Mouse (Mus musculus) heart, embryonic 16.5 days (tissue): ENCODE results near the gene Gm20388. TPM values are rescaled to one million over a fixed set of nuclear protein-coding genes. Genes with fewer than 3 reads are reported as not detected.
A peak's percentile ranks its signal among the peaks of the same experiment; 100 is the strongest.

Source experiments
- ATAC-seq: fragments of 200-750 bp; cut with Nextera tagmentation; replicated peaks from 2 replicates; pipeline ENCODE4 v1.8.0; 2017; ENCODE audit warnings: moderate number of reproducible peaks; ENCODE audit not compliant: insufficient read depth, low FRiP score; ENCODE audit errors: extremely low read depth
- H3K27ac ChIP-seq: fragments of 300-500 bp; sonication (generic); 2 replicates; pipeline ENCODE4 v1.5.1; 2014; ENCODE audit warnings: mild to moderate bottlenecking, low read length, control low read depth, moderate library complexity
- H3K27me3 ChIP-seq: fragments of 300-500 bp; sonication (generic); 2 replicates; pipeline ENCODE4 v1.6.1; 2014; ENCODE audit warnings: low read length, mixed read lengths; ENCODE audit not compliant: control insufficient read depth, insufficient read depth
- H3K36me3 ChIP-seq: fragments of 300-500 bp; sonication (generic); 2 replicates; pipeline ENCODE4 v1.6.1; 2014; ENCODE audit not compliant: control insufficient read depth, insufficient read depth
- H3K4me1 ChIP-seq: fragments of 300-500 bp; sonication (generic); 2 replicates; pipeline ENCODE4 v1.6.1; 2014; ENCODE audit warnings: low read length, mixed read lengths; ENCODE audit not compliant: control insufficient read depth, insufficient read depth
- H3K4me2 ChIP-seq: fragments of 300-500 bp; sonication (generic); 2 replicates; pipeline ENCODE4 v1.6.1; 2014; ENCODE audit warnings: low read depth, mild to moderate bottlenecking, control low read depth, low read length
- H3K4me3 ChIP-seq: fragments of 300-500 bp; sonication (generic); 2 replicates; pipeline ENCODE4 v1.5.1; 2014; ENCODE audit warnings: mild to moderate bottlenecking, control low read depth, low read length
- H3K9ac ChIP-seq: fragments of 300-500 bp; sonication (generic); 2 replicates; pipeline ENCODE4 v1.6.1; 2014; ENCODE audit warnings: low read length, control low read depth
- H3K9me3 ChIP-seq: fragments of 300-500 bp; sonication (generic); replicated peaks from 2 replicates; pipeline ENCODE4 v1.6.1; 2016; ENCODE audit warnings: low read length; ENCODE audit not compliant: control insufficient read depth
- WGBS: fragments of 180-500 bp; shearing (Covaris S2); extraction: QIAGEN DNeasy Blood & Tissue Kit; methylation state at CpG from one replicate; pipeline ENCODE4 v1.1.7; 2014; 5-methylcytosine and 5-hydroxymethylcytosine counted together
- polyA plus RNA-seq: library from polyadenylated mRNA; unstranded; fragments of >200 nt; fragmentation: Nextera tagmentation; extraction: Ambion mirVana; gene quantifications from 2 replicates; pipeline ENCODE4 v1.2.1, GENCODE M21; 2015

Gene Gm20388
- polyA plus RNA-seq, 1 experiment from 2014 or later = 4.5 TPM

DNA sequence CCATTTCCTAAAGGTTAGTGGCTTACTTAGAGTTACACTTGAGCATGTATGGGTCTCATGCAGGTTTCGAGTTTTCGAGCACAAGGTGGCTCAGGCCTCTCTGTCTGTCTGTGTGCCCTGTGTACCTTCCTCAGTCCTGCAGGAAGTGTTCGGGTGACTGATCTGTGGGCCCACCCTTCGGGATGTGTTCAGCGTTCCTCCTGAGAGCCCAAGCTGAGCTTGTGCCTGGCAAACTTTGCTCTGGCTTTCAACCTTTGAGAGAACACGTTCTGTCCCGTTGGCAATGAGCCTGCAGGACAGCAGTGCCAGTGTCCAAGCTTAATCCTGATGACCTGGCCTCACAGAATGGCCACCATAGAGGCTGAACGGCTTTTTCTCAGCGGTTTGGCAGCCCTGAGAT lies 2914.3 kb downstream of the Gm20388 start:
- H3K27me3 ChIP-seq = no peaks in the 10 kb centered on the region
- H3K4me3 ChIP-seq = no peak overlapping the region
- H3K4me2 ChIP-seq = no peak overlapping the region
- no peak for ATAC-seq
- H3K36me3 ChIP-seq = no peaks in the 10 kb centered on the region
- no peak overlapping the region for H3K9ac ChIP-seq
- H3K4me1 ChIP-seq = no peaks in the 10 kb centered on the region
- no peak overlapping the region for H3K27ac ChIP-seq
- 67% methylated on average over 9 of the region's 9 CpGs for WGBS
- no peaks in the 10 kb centered on the region for H3K9me3 ChIP-seq

DNA sequence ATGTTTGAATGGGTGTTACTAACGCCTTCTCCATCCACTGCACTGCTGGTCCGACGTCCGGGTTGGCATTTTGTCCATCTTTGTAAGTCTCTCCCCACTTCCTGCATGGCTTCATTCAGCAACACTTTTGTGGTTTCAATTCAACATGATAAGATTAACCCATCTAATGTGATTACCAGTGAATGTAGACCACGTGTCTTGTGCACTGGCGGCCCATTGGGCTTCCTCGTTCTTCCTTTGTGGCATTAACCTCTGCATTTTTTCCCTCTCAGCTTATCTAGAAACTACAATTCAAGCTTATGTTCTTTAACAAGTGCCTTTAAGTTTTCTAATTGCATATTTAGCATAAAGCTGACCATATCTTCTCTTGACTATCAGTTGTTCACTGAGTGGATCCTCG lies 2914.8 kb downstream of the Gm20388 start:
- Histone ChIP-seq H3K4me2 (no peak overlapping the region), H3K27ac (no peak overlapping the region), H3K4me3 (no peak overlapping the region), H3K27me3 (no peaks in the 10 kb centered on the region), H3K4me1 (no peaks in the 10 kb centered on the region), H3K9ac (no peak overlapping the region), H3K36me3 (no peaks in the 10 kb centered on the region), H3K9me3 (no peaks in the 10 kb centered on the region)
- no peak for ATAC-seq
- WGBS = 60% methylated on average over 8 of the region's 8 CpGs

DNA sequence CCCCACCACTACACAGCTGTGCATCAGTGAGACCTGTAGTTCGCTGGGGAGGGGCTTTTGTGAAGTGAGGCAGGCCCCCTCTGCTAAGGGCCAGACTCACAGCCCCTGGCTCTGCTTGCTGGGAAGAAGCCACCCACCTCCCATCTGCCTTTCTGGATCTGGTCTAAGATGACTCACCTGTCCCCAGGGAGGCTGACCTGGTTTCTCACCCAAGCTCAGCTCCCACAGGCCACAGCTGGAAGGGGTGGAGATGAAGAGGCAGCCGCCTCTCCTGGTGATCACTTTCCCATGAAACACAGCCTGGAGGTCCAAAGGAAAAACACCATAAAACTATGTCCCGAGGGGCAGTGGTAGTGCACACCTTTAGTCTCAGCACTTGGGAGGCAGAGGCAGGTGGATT lies 2918.8 kb downstream of the Gm20388 start:
- H3K4me3 ChIP-seq = no peak overlapping the region
- H3K4me2 ChIP-seq = no peak overlapping the region
- ATAC-seq = no peak
- no peaks in the 10 kb centered on the region for H3K4me1 ChIP-seq
- no peaks in the 10 kb centered on the region for H3K27me3 ChIP-seq
- no peaks in the 10 kb centered on the region for H3K36me3 ChIP-seq
- no peaks in the 10 kb centered on the region for H3K9me3 ChIP-seq
- H3K9ac ChIP-seq = no peak overlapping the region
- 74% methylated on average over 3 of the region's 3 CpGs for WGBS
- no peak overlapping the region for H3K27ac ChIP-seq

DNA sequence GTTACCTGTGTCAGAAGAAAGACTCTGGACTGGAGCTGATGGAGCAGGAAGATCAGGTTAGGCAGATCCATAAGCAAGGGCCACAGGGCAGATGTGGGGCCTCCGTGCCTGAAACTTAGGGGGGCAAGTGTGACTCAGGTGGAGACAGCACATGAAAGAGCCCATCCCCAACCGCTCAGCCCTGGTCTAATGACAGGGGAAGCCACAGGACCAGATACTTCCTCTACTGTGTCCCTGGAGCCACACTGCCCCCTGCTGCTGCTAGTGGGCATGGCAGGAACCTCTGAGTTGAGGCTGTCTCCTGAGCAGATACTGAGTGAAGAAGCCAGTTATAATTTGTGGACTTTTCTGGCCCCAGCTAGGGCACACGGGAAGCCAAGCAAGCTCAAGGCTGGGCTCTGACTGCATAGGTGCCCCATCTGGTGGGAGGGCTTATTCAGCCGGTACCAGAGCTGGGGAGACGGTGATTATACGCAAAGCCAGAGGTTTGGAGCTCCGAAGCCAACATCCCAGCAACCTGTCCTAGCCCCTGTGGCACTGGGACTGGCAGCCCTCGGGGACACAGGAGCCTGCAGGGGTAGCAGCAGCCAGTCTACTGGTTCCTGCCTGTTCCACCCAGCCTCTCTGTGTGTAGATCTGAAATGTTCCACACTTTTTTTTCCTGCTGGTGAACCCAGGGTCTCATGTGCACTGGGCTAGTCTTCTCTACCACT lies 2919.9 kb downstream of the Gm20388 start:
- Histone ChIP-seq H3K9ac (no peak overlapping the region), H3K4me1 (no peaks in the 10 kb centered on the region), H3K36me3 (no peaks in the 10 kb centered on the region), H3K9me3 (no peaks in the 10 kb centered on the region), H3K27ac (no peak overlapping the region), H3K4me2 (no peak overlapping the region), H3K4me3 (no peak overlapping the region), H3K27me3 (no peaks in the 10 kb centered on the region)
- ATAC-seq = peak; percentile 56
- 43% methylated on average over 8 of the region's 8 CpGs for WGBS

DNA sequence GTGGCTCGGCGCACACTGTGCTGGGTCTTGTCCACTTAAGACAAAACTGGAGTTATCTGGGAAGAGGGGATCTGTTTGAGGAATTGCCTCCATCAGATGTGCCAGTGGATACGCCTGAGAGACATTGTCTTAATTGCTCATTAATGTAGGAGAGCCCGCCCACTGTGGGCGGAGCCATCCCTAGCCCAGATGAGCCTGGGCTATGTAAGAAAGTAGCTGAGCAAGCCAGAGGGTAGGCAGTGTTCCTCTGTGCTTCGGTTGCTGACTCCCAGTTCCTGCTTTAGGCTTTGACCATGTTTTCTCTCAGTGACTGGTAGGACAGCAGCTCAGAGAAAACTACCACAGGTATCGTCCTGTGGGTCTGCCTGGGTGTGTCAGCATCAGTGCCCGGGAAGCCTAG lies 2923.8 kb downstream of the Gm20388 start:
- no peak for ATAC-seq
- Histone ChIP-seq H3K36me3 (no peaks in the 10 kb centered on the region), H3K9ac (no peak overlapping the region)

DNA sequence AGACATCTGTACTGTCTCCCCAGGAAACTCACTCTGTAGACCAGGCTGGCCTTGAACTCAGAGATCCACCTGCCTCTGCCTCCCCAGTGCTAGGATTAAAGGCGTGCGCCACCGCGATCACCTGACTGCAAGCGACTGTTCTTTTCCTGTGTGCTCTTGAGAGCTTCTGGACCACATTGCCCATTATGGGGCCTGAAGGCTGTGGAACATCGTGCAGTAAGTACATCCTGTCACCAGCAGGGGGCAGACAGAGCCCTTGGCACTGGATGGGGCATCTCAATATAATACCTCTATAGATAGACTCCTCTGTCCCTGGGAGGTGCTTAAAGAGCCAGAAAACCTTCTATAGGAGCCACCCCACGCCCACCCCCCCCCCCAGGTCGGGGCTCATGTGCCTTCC lies 2924.3 kb downstream of the Gm20388 start:
- 27% methylated on average over 8 of the region's 8 CpGs for WGBS
- no peak overlapping the region for H3K27ac ChIP-seq
- H3K4me3 ChIP-seq = no peak overlapping the region
- 0 out of 2 replicates have a peak, but pooled peaks have one; percentile 42 for ATAC-seq
- H3K9ac ChIP-seq = no peak overlapping the region
- no peaks in the 10 kb centered on the region for H3K4me1 ChIP-seq
- H3K36me3 ChIP-seq = no peaks in the 10 kb centered on the region
- H3K9me3 ChIP-seq = no peaks in the 10 kb centered on the region
- H3K27me3 ChIP-seq = no peaks in the 10 kb centered on the region
- H3K4me2 ChIP-seq = no peak overlapping the region

More for the DNA sequence above, 2923.8 kb downstream of the Gm20388 start:
- Histone ChIP-seq H3K4me1 (no peaks in the 10 kb centered on the region), H3K4me2 (no peak overlapping the region), H3K9me3 (no peaks in the 10 kb centered on the region), H3K4me3 (no peak overlapping the region), H3K27me3 (no peaks in the 10 kb centered on the region), H3K27ac (no peak overlapping the region)
- 80% methylated on average over 8 of the region's 8 CpGs for WGBS

DNA sequence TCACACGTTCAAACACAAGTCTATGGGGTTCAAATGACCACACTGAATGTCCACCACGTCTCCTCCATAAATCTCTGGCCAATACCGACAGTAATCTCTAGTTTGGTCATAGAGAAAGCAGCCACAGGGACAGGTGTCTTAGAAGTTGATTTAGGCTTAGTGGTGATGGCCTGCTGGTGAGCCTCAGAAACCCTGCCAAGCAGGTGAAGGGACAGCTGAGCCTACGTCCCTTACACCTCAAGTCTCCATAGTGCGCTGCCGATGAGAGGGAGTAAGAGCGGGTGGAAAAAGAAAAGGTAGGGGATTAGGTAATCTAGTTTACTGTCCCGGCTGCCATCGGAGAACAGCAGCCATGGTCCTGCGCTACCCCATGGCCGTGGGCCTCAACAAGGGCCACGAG lies 2925.6 kb downstream of the Gm20388 start:
- Histone ChIP-seq H3K9me3 (no peaks in the 10 kb centered on the region), H3K4me3 (no peak overlapping the region), H3K4me2 (no peak overlapping the region), H3K4me1 (no peaks in the 10 kb centered on the region), H3K27ac (no peak overlapping the region), H3K36me3 (no peaks in the 10 kb centered on the region), H3K9ac (no peak overlapping the region), H3K27me3 (no peaks in the 10 kb centered on the region)
- ATAC-seq = no peak
- 85% methylated on average over 12 of the region's 12 CpGs for WGBS

DNA sequence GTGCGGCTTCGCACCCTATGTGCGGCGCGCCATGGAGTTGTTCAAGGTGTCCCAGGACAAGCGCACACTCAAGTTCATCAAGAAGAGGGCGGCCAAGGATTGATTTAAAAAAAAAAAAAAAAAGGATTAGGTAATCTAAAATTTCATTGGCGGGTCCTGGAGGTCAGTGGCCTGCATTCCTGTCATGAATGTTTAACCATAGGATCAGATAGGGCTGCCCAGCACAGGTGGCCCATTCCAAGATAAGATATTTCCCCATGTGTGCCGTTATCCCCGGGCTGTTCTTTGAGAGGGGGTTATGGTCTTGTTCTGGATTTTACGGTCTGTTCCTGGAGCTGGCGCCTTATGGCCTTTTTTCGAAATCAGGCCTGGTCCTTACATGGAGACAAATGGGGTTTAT lies 2926.1 kb downstream of the Gm20388 start:
- WGBS = 83% methylated on average over 13 of the region's 13 CpGs
- Histone ChIP-seq H3K9me3 (no peaks in the 10 kb centered on the region), H3K4me1 (no peaks in the 10 kb centered on the region), H3K27me3 (no peaks in the 10 kb centered on the region), H3K27ac (no peak overlapping the region), H3K4me3 (no peak overlapping the region), H3K36me3 (no peaks in the 10 kb centered on the region), H3K9ac (no peak overlapping the region), H3K4me2 (no peak overlapping the region)
- ATAC-seq = no peak

DNA sequence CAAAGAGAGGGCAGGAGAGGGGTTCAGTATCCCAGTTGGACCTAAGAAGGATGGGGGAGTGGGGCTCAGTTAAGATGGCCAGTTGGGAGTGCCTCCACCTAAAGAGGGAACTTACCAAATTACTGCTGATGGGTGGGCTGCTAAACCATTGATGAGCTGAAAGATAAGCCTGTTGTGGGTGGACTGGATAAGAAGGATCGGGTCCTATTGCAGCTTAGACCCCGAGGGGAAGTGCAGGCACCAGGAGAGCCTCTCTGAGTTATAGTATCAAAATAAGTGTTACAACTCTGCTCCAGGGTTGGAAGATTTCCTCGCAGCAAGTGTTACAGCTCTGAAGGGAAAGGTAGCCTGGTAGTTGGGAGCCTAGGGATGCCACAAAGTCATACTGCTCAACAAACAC lies 2933.5 kb downstream of the Gm20388 start:
- no peak overlapping the region for H3K9ac ChIP-seq
- peaks cover under 1% of the 10 kb centered on the region; the same call in 1 of the 2 replicates for H3K27me3 ChIP-seq
- H3K36me3 ChIP-seq = no peaks in the 10 kb centered on the region
- peaks cover 13% of the 10 kb centered on the region for H3K4me1 ChIP-seq
- WGBS = 59% methylated on average over 3 of the region's 3 CpGs
- H3K4me2 ChIP-seq = no peak overlapping the region
- no peak overlapping the region for H3K27ac ChIP-seq
- no peak overlapping the region for H3K4me3 ChIP-seq
- no peaks in the 10 kb centered on the region for H3K9me3 ChIP-seq
- no peak for ATAC-seq
